Mouse (Mus musculus): ENCODE measurements around the gene 9030025P20Rik.
"Not testable (repeated sequence)": the region's sequence is repeated elsewhere in the genome, so short reads cannot be mapped to it uniquely, and the experiment has no call there.

- not testable (repeated sequence) for TF ChIP-seq CTCF (IDR thresholded peaks at IDR 0.05; ENCODE audit: borderline replicate concordance, control insufficient read depth, extremely low read depth, insufficient read depth, low read length, poor library complexity); POLR2A (IDR thresholded peaks at IDR 0.05; ENCODE audit: control insufficient read depth, extremely low read depth, insufficient read depth, low read length, poor library complexity)
Observed at GRCm38 (mm10) chr17:14992522-14993138, 14.4 kb downstream of the 9030025P20Rik start.

All from thymus, adult 2 months (tissue).